Mouse (Mus musculus): ENCODE data around the gene H2afj. TPM values are rescaled to one million over a fixed set of nuclear protein-coding genes. Genes with fewer than 3 reads are reported as not detected.
"Not testable (repeated sequence)": the region's sequence is repeated elsewhere in the genome, so short reads cannot be mapped to it uniquely, and the experiment has no call there.

H2afj gene
- polyA plus RNA-seq, 1 experiment from 2014 or later: 106 TPM

GRCm38 (mm10) chr6:136782761-136783160, 25.3 kb upstream of the H2afj start:
- 0 out of 2 replicates have a peak, but pooled peaks have one; percentile 28 for ATAC-seq (ENCODE audit: insufficient read depth)
- no peak overlapping the region for H3K4me2 ChIP-seq

GRCm38 (mm10) chr6:136789391-136789971, 18.6 kb upstream of the H2afj start:
- Histone ChIP-seq H3K4me3 (ENCODE audit: low read depth, low read length) (no peak overlapping the region), H3K27me3 (ENCODE audit: insufficient read depth, low read length) (no peaks in the 10 kb centered on the region), H3K36me3 (ENCODE audit: insufficient read depth) (no peaks in the 10 kb centered on the region), H3K4me2 (no peak overlapping the region), H3K27ac (ENCODE audit: low read depth) (peak overlapping the region; percentile 83), H3K9me3 (ENCODE audit: low read depth, low read length) (no peaks in the 10 kb centered on the region), H3K9ac (no peak overlapping the region), H3K4me1 (ENCODE audit: insufficient read depth) (peaks cover 14% of the 10 kb centered on the region)
- WGBS: 29% methylated on average over 5 of the region's 5 CpGs
- ATAC-seq (ENCODE audit: insufficient read depth) (peak; percentile 96), DNase-seq (peak; percentile 97)
- no peak for TF ChIP-seq CTCF (IDR thresholded peaks at IDR 0.05; ENCODE audit: low read depth)

More at GRCm38 (mm10) chr6:136782761-136783160, 25.3 kb upstream of the H2afj start:
- TF ChIP-seq CTCF (IDR thresholded peaks at IDR 0.05; ENCODE audit: low read depth): no peak
- no peaks in the 10 kb centered on the region for H3K27me3 ChIP-seq (ENCODE audit: insufficient read depth, low read length)
- DNase-seq: no peak
- H3K9ac ChIP-seq: no peak overlapping the region
- no peak overlapping the region for H3K27ac ChIP-seq (ENCODE audit: low read depth)
- no peak overlapping the region for H3K4me3 ChIP-seq (ENCODE audit: low read depth, low read length)
- H3K36me3 ChIP-seq (ENCODE audit: insufficient read depth): no peaks in the 10 kb centered on the region
- no peaks in the 10 kb centered on the region for H3K9me3 ChIP-seq (ENCODE audit: low read depth, low read length)
- peaks cover 4% of the 10 kb centered on the region; the same call in 1 of the 2 replicates for H3K4me1 ChIP-seq (ENCODE audit: insufficient read depth)
- 71% methylated on average over 9 of the region's 9 CpGs for WGBS

DNA sequence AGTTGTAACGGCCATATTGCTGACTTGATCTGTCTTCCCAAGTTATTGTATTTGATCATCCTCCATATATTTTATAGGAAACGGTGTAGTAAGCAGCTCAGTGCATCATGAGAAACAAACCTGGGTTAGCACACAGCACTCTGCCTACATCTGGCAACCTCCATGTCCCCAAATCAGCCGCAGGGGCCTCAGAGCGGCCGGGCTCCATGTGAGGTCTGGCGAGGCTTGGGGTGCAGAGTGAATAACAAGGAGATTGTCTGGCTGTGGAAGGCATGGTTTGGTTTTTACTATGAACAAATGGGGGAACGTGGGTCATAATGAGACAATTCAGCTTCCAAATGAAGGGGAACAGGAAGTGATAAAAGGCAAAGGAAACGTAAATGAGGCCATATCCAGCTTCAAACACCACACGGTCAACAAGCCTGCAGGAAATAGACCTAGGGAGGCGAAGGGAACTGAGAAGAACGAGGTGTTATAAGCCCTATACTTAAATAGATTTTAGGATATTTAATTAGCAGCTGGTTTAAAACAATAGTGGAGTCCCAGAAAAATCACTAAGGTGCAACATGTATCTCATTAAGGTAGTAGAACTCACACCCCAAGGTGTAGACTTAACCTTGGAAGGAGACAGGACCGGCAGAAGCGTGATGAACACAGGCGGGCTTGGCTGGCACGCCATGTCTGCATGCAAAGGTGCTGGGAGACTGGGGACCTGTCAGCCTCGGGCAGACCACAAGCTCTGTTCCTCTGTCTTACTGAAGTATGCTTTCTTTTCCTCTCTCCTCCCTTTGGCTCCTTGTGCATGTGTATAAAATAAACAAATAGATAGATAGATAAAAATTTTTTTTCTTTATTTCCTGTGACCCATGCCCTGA, 14.9 kb upstream of the H2afj start:
- H3K9ac ChIP-seq: peak overlapping the region; percentile 44
- peak overlapping the region; percentile 31 for H3K4me3 ChIP-seq (ENCODE audit: low read depth, low read length)
- DNase-seq (peak; percentile 37), ATAC-seq (ENCODE audit: insufficient read depth) (no peak)
- no peaks in the 10 kb centered on the region for H3K36me3 ChIP-seq (ENCODE audit: insufficient read depth)
- 24% methylated on average over 16 of the region's 16 CpGs for WGBS
- H3K9me3 ChIP-seq (ENCODE audit: low read depth, low read length): no peaks in the 10 kb centered on the region
- no peak overlapping the region for H3K27ac ChIP-seq (ENCODE audit: low read depth)
- H3K27me3 ChIP-seq (ENCODE audit: insufficient read depth, low read length): no peaks in the 10 kb centered on the region
- H3K4me1 ChIP-seq (ENCODE audit: insufficient read depth): peaks cover 9% of the 10 kb centered on the region
- H3K4me2 ChIP-seq: peak overlapping the region; percentile 62
- no peak for TF ChIP-seq CTCF (IDR thresholded peaks at IDR 0.05; ENCODE audit: low read depth)

- H3K9me3 ChIP-seq (ENCODE audit: low read depth, low read length): no peaks in the 10 kb centered on the region
- WGBS: 1% methylated on average over 21 of the region's 24 CpGs
- ATAC-seq (ENCODE audit: insufficient read depth) (no peak), DNase-seq (peak; percentile 49)
- TF ChIP-seq CTCF (IDR thresholded peaks at IDR 0.05; ENCODE audit: low read depth): no peak
- H3K27ac ChIP-seq (ENCODE audit: low read depth): no peak overlapping the region
- peak overlapping the region; percentile 44 for H3K9ac ChIP-seq
- peak overlapping the region; percentile 31 for H3K4me3 ChIP-seq (ENCODE audit: low read depth, low read length)
- H3K36me3 ChIP-seq (ENCODE audit: insufficient read depth): no peaks in the 10 kb centered on the region
- H3K4me2 ChIP-seq: peak overlapping the region; percentile 62
- H3K27me3 ChIP-seq (ENCODE audit: insufficient read depth, low read length): no peaks in the 10 kb centered on the region
- H3K4me1 ChIP-seq (ENCODE audit: insufficient read depth): peaks cover 9% of the 10 kb centered on the region
These were observed 14.1 kb upstream of the H2afj start for GRCm38 (mm10) chr6:136793831-136794525.

DNA sequence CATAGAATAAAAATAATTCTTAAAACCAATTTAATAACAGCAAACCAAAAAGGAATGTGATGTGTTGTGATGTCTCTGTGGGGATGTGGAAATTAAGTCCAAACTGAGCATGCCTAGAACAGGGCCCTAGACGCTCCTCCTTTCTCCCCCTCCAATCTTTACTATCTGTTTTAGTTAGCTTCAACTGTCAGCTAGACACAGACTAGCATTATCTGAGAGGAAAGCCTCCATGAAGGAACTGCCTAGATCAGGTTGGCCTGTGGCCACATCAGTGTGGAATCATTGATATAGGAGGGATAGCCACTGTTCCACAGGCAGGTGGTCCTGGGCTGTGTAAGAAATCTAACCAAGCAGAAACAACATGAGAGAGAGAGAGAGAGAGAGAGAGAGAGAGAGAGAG, 12.9 kb upstream of the H2afj start:
- DNase-seq (no peak), ATAC-seq (ENCODE audit: insufficient read depth) (no peak)
- no peak for TF ChIP-seq CTCF (IDR thresholded peaks at IDR 0.05; ENCODE audit: low read depth)
- no peaks in the 10 kb centered on the region for H3K9me3 ChIP-seq (ENCODE audit: low read depth, low read length)
- no peaks in the 10 kb centered on the region for H3K36me3 ChIP-seq (ENCODE audit: insufficient read depth)
- H3K9ac ChIP-seq: no peak overlapping the region
- H3K27me3 ChIP-seq (ENCODE audit: insufficient read depth, low read length): no peaks in the 10 kb centered on the region
- H3K4me3 ChIP-seq (ENCODE audit: low read depth, low read length): no peak overlapping the region
- H3K4me1 ChIP-seq (ENCODE audit: insufficient read depth): peaks cover 9% of the 10 kb centered on the region
- H3K27ac ChIP-seq (ENCODE audit: low read depth): no peak overlapping the region
- H3K4me2 ChIP-seq: no peak overlapping the region
- WGBS: 53% methylated on average over 1 of the region's 1 CpGs

DNA sequence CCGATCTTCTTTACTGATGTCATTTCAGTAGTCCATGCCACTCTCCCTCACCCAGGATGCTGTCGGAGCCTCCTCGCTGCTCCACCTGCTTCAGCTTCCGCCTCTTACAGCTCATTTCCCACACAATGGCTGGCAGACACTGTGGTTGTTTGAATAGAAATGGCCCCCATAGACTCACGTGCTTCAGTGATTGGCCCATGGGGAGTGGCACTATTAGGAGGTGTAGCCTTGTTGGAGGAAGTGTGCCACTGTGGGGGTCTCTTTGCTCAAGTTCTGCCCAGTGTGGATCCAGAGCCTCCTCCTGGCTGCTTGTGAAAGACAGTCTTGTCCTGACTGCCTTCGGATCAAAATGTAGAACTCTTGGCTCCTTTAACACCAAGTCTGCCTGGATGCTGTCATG, 12.2 kb upstream of the H2afj start:
- no peak overlapping the region for H3K4me2 ChIP-seq
- no peaks in the 10 kb centered on the region for H3K27me3 ChIP-seq (ENCODE audit: insufficient read depth, low read length)
- H3K27ac ChIP-seq (ENCODE audit: low read depth): no peak overlapping the region
- DNase-seq: no peak
- WGBS: 55% methylated on average over 6 of the region's 6 CpGs
- H3K4me1 ChIP-seq (ENCODE audit: insufficient read depth): peaks cover 9% of the 10 kb centered on the region
- H3K4me3 ChIP-seq (ENCODE audit: low read depth, low read length): no peak overlapping the region
- no peak overlapping the region for H3K9ac ChIP-seq
- no peak for ATAC-seq (ENCODE audit: insufficient read depth)
- H3K9me3 ChIP-seq (ENCODE audit: low read depth, low read length): no peaks in the 10 kb centered on the region
- TF ChIP-seq CTCF (IDR thresholded peaks at IDR 0.05; ENCODE audit: low read depth): no peak
- no peaks in the 10 kb centered on the region for H3K36me3 ChIP-seq (ENCODE audit: insufficient read depth)

- H3K4me3 ChIP-seq (ENCODE audit: low read depth, low read length); DNase-seq; H3K4me2 ChIP-seq; H3K9me3 ChIP-seq (ENCODE audit: low read depth, low read length); H3K9ac ChIP-seq; ATAC-seq (ENCODE audit: insufficient read depth); H3K27me3 ChIP-seq (ENCODE audit: insufficient read depth, low read length); H3K27ac ChIP-seq (ENCODE audit: low read depth); H3K4me1 ChIP-seq (ENCODE audit: insufficient read depth); H3K36me3 ChIP-seq (ENCODE audit: insufficient read depth): not testable (repeated sequence)
- WGBS: 81% methylated on average over 3 of the region's 3 CpGs
These were observed 10.0 kb upstream of the H2afj start for GRCm38 (mm10) chr6:136797874-136798693.

All from lung, embryonic 14.5 days (tissue).